Mouse (Mus musculus): ENCODE results near the gene Rnf8. TPM values are rescaled to one million over a fixed set of nuclear protein-coding genes. Genes with fewer than 3 reads are reported as not detected.

Gene Rnf8
- polyA plus RNA-seq, 1 experiment from 2014 or later = 51.1 TPM

GRCm38 (mm10) chr17:29627285-29627684, 12.7 kb downstream of the Rnf8 start:
- Histone ChIP-seq H3K27ac (replicated peaks in 1 of 2; ENCODE audit: control insufficient read depth in 1 of 2, insufficient read depth in 1 of 2, low read depth in 2 of 2, low read length in 2 of 2) (no peak overlapping the region), H3K4me2 (ENCODE audit: low read length) (no peak overlapping the region), H3K4me3 (ENCODE audit: control insufficient read depth in 1 of 2, insufficient read depth in 1 of 2, low read depth in 1 of 2, low read length in 2 of 2) (no peak overlapping the region), H3K4me1 (ENCODE audit: control insufficient read depth in 2 of 2, insufficient read depth in 2 of 2, low read length in 2 of 2) (no peaks in the 10 kb centered on the region), H3K27me3 (ENCODE audit: control insufficient read depth, insufficient read depth, low read length) (no peaks in the 10 kb centered on the region), H3K9me3 (ENCODE audit: control insufficient read depth, low read length) (no peaks in the 10 kb centered on the region), H3K9ac (ENCODE audit: low read length) (no peak overlapping the region), H3K36me3 (ENCODE audit: control insufficient read depth, insufficient read depth, low read length) (peaks cover 90% of the 10 kb centered on the region)
- 89% methylated on average over 9 of the region's 9 CpGs for WGBS
- no peak for ATAC-seq (ENCODE audit: insufficient number of reproducible peaks, insufficient read depth, low FRiP score, low read depth)

DNA sequence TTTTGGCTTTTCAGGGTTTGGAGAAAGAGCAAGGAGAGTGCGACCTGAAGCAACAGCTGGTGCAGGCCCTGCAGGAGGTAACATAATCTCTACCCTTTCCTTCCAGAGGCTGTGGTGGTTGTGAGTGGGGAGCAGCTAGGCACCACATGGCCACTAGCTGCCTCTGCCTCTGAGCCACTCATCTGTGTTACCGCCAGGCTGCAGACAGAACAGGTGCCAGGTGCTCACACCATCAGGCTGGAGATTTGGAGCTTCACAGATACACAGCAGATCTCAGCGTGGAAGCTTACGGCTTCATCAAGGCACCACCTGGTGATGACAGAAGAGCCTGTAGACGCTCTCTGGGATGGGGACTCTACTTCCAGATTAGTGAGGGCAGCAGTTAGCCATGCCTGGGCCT, 14.4 kb downstream of the Rnf8 start:
- Histone ChIP-seq H3K27ac (replicated peaks in 1 of 2; ENCODE audit: control insufficient read depth in 1 of 2, insufficient read depth in 1 of 2, low read depth in 2 of 2, low read length in 2 of 2) (no peak overlapping the region), H3K4me1 (ENCODE audit: control insufficient read depth in 2 of 2, insufficient read depth in 2 of 2, low read length in 2 of 2) (no peaks in the 10 kb centered on the region), H3K4me3 (ENCODE audit: control insufficient read depth in 1 of 2, insufficient read depth in 1 of 2, low read depth in 1 of 2, low read length in 2 of 2) (no peak overlapping the region), H3K9me3 (ENCODE audit: control insufficient read depth, low read length) (no peaks in the 10 kb centered on the region), H3K9ac (ENCODE audit: low read length) (no peak overlapping the region), H3K27me3 (ENCODE audit: control insufficient read depth, insufficient read depth, low read length) (no peaks in the 10 kb centered on the region), H3K4me2 (ENCODE audit: low read length) (no peak overlapping the region), H3K36me3 (ENCODE audit: control insufficient read depth, insufficient read depth, low read length) (peaks cover 91% of the 10 kb centered on the region)
- 67% methylated on average over 5 of the region's 5 CpGs for WGBS
- no peak for ATAC-seq (ENCODE audit: insufficient number of reproducible peaks, insufficient read depth, low FRiP score, low read depth)

- Histone ChIP-seq H3K27me3 (ENCODE audit: control insufficient read depth, insufficient read depth, low read length) (no peaks in the 10 kb centered on the region), H3K4me1 (ENCODE audit: control insufficient read depth in 2 of 2, insufficient read depth in 2 of 2, low read length in 2 of 2) (no peaks in the 10 kb centered on the region), H3K27ac (replicated peaks in 1 of 2; ENCODE audit: control insufficient read depth in 1 of 2, insufficient read depth in 1 of 2, low read depth in 2 of 2, low read length in 2 of 2) (no peak overlapping the region), H3K4me3 (ENCODE audit: control insufficient read depth in 1 of 2, insufficient read depth in 1 of 2, low read depth in 1 of 2, low read length in 2 of 2) (no peak overlapping the region), H3K9me3 (ENCODE audit: control insufficient read depth, low read length) (no peaks in the 10 kb centered on the region), H3K9ac (ENCODE audit: low read length) (no peak overlapping the region), H3K4me2 (ENCODE audit: low read length) (no peak overlapping the region), H3K36me3 (ENCODE audit: control insufficient read depth, insufficient read depth, low read length) (peaks cover 91% of the 10 kb centered on the region)
- WGBS = 53% methylated on average over 5 of the region's 5 CpGs
- no peak for ATAC-seq (ENCODE audit: insufficient number of reproducible peaks, insufficient read depth, low FRiP score, low read depth)
Measured at GRCm38 (mm10) chr17:29629620-29630019, 15.0 kb downstream of the Rnf8 start.

GRCm38 (mm10) chr17:29632312-29632711, 17.7 kb downstream of the Rnf8 start:
- Histone ChIP-seq H3K9ac (ENCODE audit: low read length) (no peak overlapping the region), H3K4me2 (ENCODE audit: low read length) (no peak overlapping the region), H3K4me1 (ENCODE audit: control insufficient read depth in 2 of 2, insufficient read depth in 2 of 2, low read length in 2 of 2) (peaks cover 1 to 9% of the 10 kb centered on the region in 2 experiments; a peak in 3 of 4 replicates), H3K36me3 (ENCODE audit: control insufficient read depth, insufficient read depth, low read length) (peaks cover 96% of the 10 kb centered on the region), H3K4me3 (ENCODE audit: control insufficient read depth in 1 of 2, insufficient read depth in 1 of 2, low read depth in 1 of 2, low read length in 2 of 2) (no peak overlapping the region), H3K27ac (replicated peaks in 1 of 2; ENCODE audit: control insufficient read depth in 1 of 2, insufficient read depth in 1 of 2, low read depth in 2 of 2, low read length in 2 of 2) (no peak overlapping the region), H3K9me3 (ENCODE audit: control insufficient read depth, low read length) (no peaks in the 10 kb centered on the region), H3K27me3 (ENCODE audit: control insufficient read depth, insufficient read depth, low read length) (no peaks in the 10 kb centered on the region)
- ATAC-seq (ENCODE audit: insufficient number of reproducible peaks, insufficient read depth, low FRiP score, low read depth) = no peak
- WGBS = 91% methylated on average over 11 of the region's 11 CpGs

DNA sequence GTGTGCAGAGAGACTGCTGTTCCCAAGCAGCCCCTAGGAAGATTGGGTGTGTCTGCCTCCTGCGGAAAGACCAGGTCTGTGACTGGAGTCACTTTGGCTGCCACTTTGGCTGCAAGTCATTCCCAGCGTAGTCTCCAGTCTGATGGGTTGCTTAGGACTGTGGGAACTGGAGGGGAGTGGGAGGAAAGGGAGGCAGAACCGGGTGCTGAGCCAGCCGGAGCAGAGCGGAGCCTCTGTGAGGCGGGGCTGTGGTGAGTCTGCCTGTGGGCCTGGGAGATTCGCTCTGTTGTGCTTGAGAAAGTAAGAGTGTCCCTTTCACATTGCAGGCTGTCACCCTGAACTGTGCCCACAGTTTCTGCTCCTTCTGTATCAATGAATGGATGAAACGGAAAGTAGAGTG, 20.9 kb downstream of the Rnf8 start:
- no peak overlapping the region for H3K27ac ChIP-seq (replicated peaks in 1 of 2; ENCODE audit: control insufficient read depth in 1 of 2, insufficient read depth in 1 of 2, low read depth in 2 of 2, low read length in 2 of 2)
- ATAC-seq (ENCODE audit: insufficient number of reproducible peaks, insufficient read depth, low FRiP score, low read depth) = no peak
- H3K36me3 ChIP-seq (ENCODE audit: control insufficient read depth, insufficient read depth, low read length) = peaks cover 94% of the 10 kb centered on the region
- H3K4me3 ChIP-seq (ENCODE audit: control insufficient read depth in 1 of 2, insufficient read depth in 1 of 2, low read depth in 1 of 2, low read length in 2 of 2) = no peak overlapping the region
- no peak overlapping the region for H3K9ac ChIP-seq (ENCODE audit: low read length)
- no peak overlapping the region for H3K4me2 ChIP-seq (ENCODE audit: low read length)
- WGBS = 86% methylated on average over 8 of the region's 8 CpGs
- H3K4me1 ChIP-seq (ENCODE audit: control insufficient read depth in 2 of 2, insufficient read depth in 2 of 2, low read length in 2 of 2) = peaks cover 5 to 13% of the 10 kb centered on the region in 2 experiments; a peak in 3 of 4 replicates
- no peaks in the 10 kb centered on the region for H3K9me3 ChIP-seq (ENCODE audit: control insufficient read depth, low read length)
- H3K27me3 ChIP-seq (ENCODE audit: control insufficient read depth, insufficient read depth, low read length) = no peaks in the 10 kb centered on the region

DNA sequence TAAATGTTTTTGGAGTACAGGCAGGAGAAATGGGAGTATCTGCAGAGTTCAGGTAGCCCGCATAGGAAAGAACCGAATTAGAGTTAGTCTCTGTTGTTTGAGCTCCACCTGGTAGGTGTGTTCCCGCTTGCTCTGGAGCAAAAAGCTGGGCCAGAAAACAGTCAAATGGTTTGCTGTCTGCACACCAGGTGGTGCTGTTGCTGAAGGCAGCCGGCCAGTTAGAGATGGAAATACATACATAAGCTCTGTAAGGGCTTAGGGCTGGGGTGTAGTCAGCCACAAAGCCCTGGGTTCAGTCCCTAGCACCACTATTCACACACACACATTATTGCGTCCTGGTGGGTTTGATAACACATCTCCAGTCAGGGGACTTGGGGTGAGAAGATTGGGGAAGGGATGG, 21.5 kb downstream of the Rnf8 start:
- Histone ChIP-seq H3K4me2 (ENCODE audit: low read length) (no peak overlapping the region), H3K27me3 (ENCODE audit: control insufficient read depth, insufficient read depth, low read length) (no peaks in the 10 kb centered on the region), H3K4me1 (ENCODE audit: control insufficient read depth in 2 of 2, insufficient read depth in 2 of 2, low read length in 2 of 2) (peaks cover 8 to 17% of the 10 kb centered on the region in 2 experiments; a peak in 3 of 4 replicates), H3K9me3 (ENCODE audit: control insufficient read depth, low read length) (no peaks in the 10 kb centered on the region), H3K27ac (replicated peaks in 1 of 2; ENCODE audit: control insufficient read depth in 1 of 2, insufficient read depth in 1 of 2, low read depth in 2 of 2, low read length in 2 of 2) (no peak overlapping the region), H3K36me3 (ENCODE audit: control insufficient read depth, insufficient read depth, low read length) (peaks cover 94% of the 10 kb centered on the region), H3K9ac (ENCODE audit: low read length) (no peak overlapping the region), H3K4me3 (ENCODE audit: control insufficient read depth in 1 of 2, insufficient read depth in 1 of 2, low read depth in 1 of 2, low read length in 2 of 2) (no peak overlapping the region)
- WGBS = 65% methylated on average over 5 of the region's 5 CpGs
- ATAC-seq (ENCODE audit: insufficient number of reproducible peaks, insufficient read depth, low FRiP score, low read depth) = no peak

DNA sequence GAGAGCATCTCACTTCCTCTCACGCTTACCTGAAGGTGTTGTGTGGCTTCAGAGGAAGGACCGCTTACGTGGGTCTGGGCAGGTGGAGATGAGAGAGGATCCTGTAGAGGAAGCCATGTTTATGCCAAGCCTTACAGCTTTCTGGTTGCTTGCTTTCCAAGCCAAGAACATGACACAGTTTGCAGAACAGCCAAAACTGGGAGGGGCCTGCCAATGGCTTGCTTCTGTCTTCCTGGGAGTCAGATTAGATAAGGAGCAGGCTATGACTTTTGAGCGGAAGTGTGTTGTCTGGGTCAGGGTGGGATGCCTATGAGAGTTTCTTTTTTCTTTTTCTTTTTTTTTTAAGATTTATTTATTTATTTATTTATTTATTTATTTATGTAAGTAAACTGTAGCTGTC, 22.8 kb downstream of the Rnf8 start:
- Histone ChIP-seq H3K4me3 (ENCODE audit: control insufficient read depth in 1 of 2, insufficient read depth in 1 of 2, low read depth in 1 of 2, low read length in 2 of 2) (no peak overlapping the region), H3K36me3 (ENCODE audit: control insufficient read depth, insufficient read depth, low read length) (peaks cover 94% of the 10 kb centered on the region), H3K4me2 (ENCODE audit: low read length) (no peak overlapping the region), H3K9me3 (ENCODE audit: control insufficient read depth, low read length) (no peaks in the 10 kb centered on the region), H3K4me1 (ENCODE audit: control insufficient read depth in 2 of 2, insufficient read depth in 2 of 2, low read length in 2 of 2) (peaks cover 8 to 18% of the 10 kb centered on the region in 2 experiments; a peak in 3 of 4 replicates), H3K27me3 (ENCODE audit: control insufficient read depth, insufficient read depth, low read length) (no peaks in the 10 kb centered on the region), H3K9ac (ENCODE audit: low read length) (no peak overlapping the region), H3K27ac (replicated peaks in 1 of 2; ENCODE audit: control insufficient read depth in 1 of 2, insufficient read depth in 1 of 2, low read depth in 2 of 2, low read length in 2 of 2) (no peak overlapping the region)
- ATAC-seq (ENCODE audit: insufficient number of reproducible peaks, insufficient read depth, low FRiP score, low read depth) = no peak
- WGBS = 67% methylated on average over 4 of the region's 4 CpGs

DNA sequence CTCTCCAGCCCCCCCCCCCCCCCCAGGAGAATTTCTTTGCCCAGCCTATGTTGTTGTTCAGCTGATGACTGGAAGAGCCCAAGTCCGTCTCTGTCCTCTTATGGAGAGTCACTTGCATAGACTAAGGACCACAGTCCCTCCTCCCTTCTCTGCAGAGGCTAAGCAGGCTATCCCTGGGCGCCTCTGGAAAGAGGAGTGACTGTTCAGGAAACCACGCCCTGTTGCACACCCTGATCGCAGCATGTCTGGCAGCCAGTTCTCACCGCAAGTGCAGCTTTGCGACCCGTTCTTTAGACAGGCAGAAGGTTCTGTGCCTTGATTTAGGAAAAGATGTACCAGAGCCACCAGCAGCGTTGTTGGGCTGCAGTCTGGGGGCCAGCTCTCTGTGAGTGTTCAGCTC, 23.3 kb downstream of the Rnf8 start:
- no peak overlapping the region for H3K4me3 ChIP-seq (ENCODE audit: control insufficient read depth in 1 of 2, insufficient read depth in 1 of 2, low read depth in 1 of 2, low read length in 2 of 2)
- H3K36me3 ChIP-seq (ENCODE audit: control insufficient read depth, insufficient read depth, low read length) = peaks cover 94% of the 10 kb centered on the region
- no peak overlapping the region for H3K4me2 ChIP-seq (ENCODE audit: low read length)
- WGBS = 52% methylated on average over 8 of the region's 8 CpGs
- H3K9me3 ChIP-seq (ENCODE audit: control insufficient read depth, low read length) = no peaks in the 10 kb centered on the region
- peaks cover 8 to 18% of the 10 kb centered on the region in 2 experiments; a peak in 3 of 4 replicates for H3K4me1 ChIP-seq (ENCODE audit: control insufficient read depth in 2 of 2, insufficient read depth in 2 of 2, low read length in 2 of 2)
- H3K9ac ChIP-seq (ENCODE audit: low read length) = no peak overlapping the region
- H3K27me3 ChIP-seq (ENCODE audit: control insufficient read depth, insufficient read depth, low read length) = no peaks in the 10 kb centered on the region
- H3K27ac ChIP-seq (replicated peaks in 1 of 2; ENCODE audit: control insufficient read depth in 1 of 2, insufficient read depth in 1 of 2, low read depth in 2 of 2, low read length in 2 of 2) = no peak overlapping the region
- no peak for ATAC-seq (ENCODE audit: insufficient number of reproducible peaks, insufficient read depth, low FRiP score, low read depth)
